Mouse (Mus musculus) C2C12 (cell line): ENCODE results near the gene Palm2. TPM values are rescaled to one million over a fixed set of nuclear protein-coding genes. Genes with fewer than 3 reads are reported as not detected.

Experiments
- H3K27me3 ChIP-seq: one replicate; pipeline ENCODE4 v1.6.1; 2011; ENCODE audit not compliant: control insufficient read depth, insufficient read depth, insufficient read length
- H3K36me3 ChIP-seq: one replicate; pipeline ENCODE4 v1.6.1; 2011; ENCODE audit not compliant: control insufficient read depth, insufficient read depth
- H3K4me3 ChIP-seq: one replicate; pipeline ENCODE4 v1.5.1; 2011; ENCODE audit warnings: mild to moderate bottlenecking, control low read depth; ENCODE audit not compliant: poor library complexity, insufficient read depth, severe bottlenecking
- H3K79me2 ChIP-seq: one replicate; pipeline ENCODE4 v1.6.1; 2011; ENCODE audit not compliant: control insufficient read depth, insufficient read depth
- H3K79me3 ChIP-seq: one replicate; pipeline ENCODE4 v1.6.1; 2011; ENCODE audit warnings: low read depth, control low read depth
- H3ac ChIP-seq: one replicate; pipeline ENCODE3; 2011; ENCODE audit warnings: low read depth; ENCODE audit not compliant: control insufficient read depth, insufficient read length
- CEBPB ChIP-seq: IDR thresholded peaks from one replicate; pipeline ENCODE4 v1.6.1; 2011; ENCODE audit warnings: low read depth, mild to moderate bottlenecking, control low read depth, moderate library complexity
- CTCF ChIP-seq: IDR thresholded peaks from one replicate; pipeline ENCODE4 v1.5.1; 2011; ENCODE audit not compliant: control insufficient read depth, insufficient read depth, insufficient read length
- FOSL1 ChIP-seq: IDR thresholded peaks from one replicate; pipeline ENCODE4 v1.8.0; 2011; ENCODE audit warnings: mild to moderate bottlenecking, low read length; ENCODE audit not compliant: poor library complexity, insufficient read depth, severe bottlenecking
- MAX ChIP-seq: IDR thresholded peaks from one replicate; pipeline ENCODE4 v1.6.1; 2011; ENCODE audit warnings: mild to moderate bottlenecking, control low read depth
- MYOD1 ChIP-seq: IDR thresholded peaks from one replicate; pipeline ENCODE4 v1.6.1; 2011; ENCODE audit warnings: low read depth; ENCODE audit not compliant: control insufficient read depth, insufficient read length
- MYOG ChIP-seq: IDR thresholded peaks from one replicate; pipeline ENCODE4 v1.6.1; 2011; ENCODE audit not compliant: control insufficient read depth, insufficient read length; ENCODE audit errors: extremely low read depth
- USF1 ChIP-seq: IDR thresholded peaks from one replicate; pipeline ENCODE4 v1.6.1; 2011; ENCODE audit warnings: low read depth, mild to moderate bottlenecking, control low read depth, moderate library complexity
- polyA plus RNA-seq: library from polyadenylated mRNA; unstranded; fragments of >200 nt; fragmentation: generic; extraction: Trizol; gene quantifications from one replicate; pipeline ENCODE4 v1.2.1, GENCODE M21; 2012; ENCODE audit warnings: missing spikeins

The Palm2 gene
- polyA plus RNA-seq, 1 experiment: 6.7 TPM

DNA sequence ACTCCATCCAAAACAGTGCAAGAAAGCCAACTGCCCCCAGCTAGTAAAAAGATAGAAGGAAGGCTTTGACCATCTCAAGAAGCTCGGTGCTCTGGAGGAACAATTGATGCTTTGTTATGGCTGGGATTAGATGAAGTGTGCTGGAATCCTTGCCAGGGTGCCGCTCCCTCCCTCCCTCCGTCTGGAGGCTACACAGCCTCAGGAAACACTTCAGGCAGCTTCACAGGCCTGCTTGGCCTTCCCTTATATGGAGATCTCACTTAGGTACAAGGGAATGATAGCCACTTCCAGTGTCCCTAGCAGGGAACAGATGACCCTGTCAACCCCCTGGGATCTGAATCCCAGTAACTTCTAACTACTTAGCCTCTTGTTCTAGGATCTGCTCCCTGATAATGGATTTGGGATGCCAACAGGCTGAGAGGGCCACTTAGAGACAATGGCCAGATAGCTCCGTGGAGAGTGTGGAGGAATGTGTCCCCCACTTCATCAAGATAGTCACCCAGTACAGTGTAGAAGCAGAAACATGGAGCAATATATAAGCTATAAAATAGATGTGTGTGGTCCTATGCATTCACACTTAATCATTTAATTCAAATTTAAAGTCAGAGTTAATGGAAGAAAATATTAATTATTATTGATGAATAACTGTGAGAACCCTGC, 104.1 kb downstream of the Palm2 start:
- no peak for TF ChIP-seq FOSL1
- no peak for TF ChIP-seq MYOG
- TF ChIP-seq CTCF: no peak
- TF ChIP-seq MAX: no peak
- no peak for TF ChIP-seq MYOD1
- TF ChIP-seq USF1: no peak
- TF ChIP-seq CEBPB: no peak
- Histone ChIP-seq H3K27me3 (no peaks in the 10 kb centered on the region), H3K4me3 (no peak overlapping the region), H3K79me3 (no peaks in the 10 kb centered on the region), H3ac (no peak overlapping the region), H3K79me2 (no peaks in the 10 kb centered on the region), H3K36me3 (no peaks in the 10 kb centered on the region)

DNA sequence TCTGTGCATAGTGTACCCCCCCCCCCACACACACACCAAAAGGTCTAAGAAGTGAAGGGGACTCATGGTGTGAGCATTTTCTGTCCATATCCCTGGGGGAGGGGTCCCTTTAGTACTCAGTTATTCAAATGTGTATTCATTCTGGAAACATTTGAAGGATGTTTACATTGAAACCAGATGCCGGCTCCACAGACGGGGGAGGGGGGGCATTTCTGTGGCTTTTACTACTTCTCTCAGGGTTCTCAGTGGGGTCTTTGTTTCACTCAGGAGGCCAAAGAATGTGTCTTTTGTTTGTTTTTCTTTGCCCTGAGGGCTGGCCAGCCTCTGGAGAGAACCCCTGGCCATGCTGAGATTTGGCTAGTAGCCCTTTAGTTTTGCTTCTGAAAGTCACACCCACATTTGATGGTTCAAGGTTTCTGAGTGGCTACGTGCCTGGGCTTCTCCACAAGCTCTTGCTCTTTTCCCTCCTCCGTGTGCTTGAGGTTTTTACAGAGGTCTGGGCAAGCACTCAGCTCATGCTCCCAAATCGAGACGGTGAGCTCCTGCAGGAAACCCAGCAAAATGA, 109.7 kb downstream of the Palm2 start:
- H3K79me2 ChIP-seq: no peaks in the 10 kb centered on the region
- no peaks in the 10 kb centered on the region for H3K36me3 ChIP-seq
- no peak overlapping the region for H3K4me3 ChIP-seq
- H3K27me3 ChIP-seq: no peaks in the 10 kb centered on the region
- H3ac ChIP-seq: peak overlapping the region; percentile 24
- peak; percentile 93 for TF ChIP-seq MAX
- no peak for TF ChIP-seq FOSL1
- no peaks in the 10 kb centered on the region for H3K79me3 ChIP-seq

DNA sequence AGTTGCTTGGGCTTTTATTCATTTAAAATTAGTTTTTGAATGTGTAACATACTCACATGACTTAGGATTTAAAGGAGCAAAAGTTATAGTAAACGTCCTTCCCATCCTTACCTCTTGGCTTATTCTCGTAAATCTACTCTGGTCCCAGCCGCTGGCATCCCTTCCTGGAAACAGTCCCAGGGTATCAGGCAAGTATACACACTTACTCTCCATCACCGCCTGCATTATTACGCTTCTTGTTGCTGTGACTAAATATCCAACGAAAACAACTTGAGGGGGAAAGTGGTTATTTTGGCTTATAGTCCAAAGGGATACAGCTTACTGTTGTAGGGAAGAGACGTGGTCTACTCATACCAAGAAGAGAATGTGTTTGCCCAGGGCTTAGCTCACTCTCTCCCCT, 113.7 kb downstream of the Palm2 start:
- Histone ChIP-seq H3K79me3 (no peaks in the 10 kb centered on the region), H3K36me3 (no peaks in the 10 kb centered on the region), H3ac (no peak overlapping the region), H3K27me3 (no peaks in the 10 kb centered on the region), H3K4me3 (no peak overlapping the region), H3K79me2 (no peaks in the 10 kb centered on the region)
- TF ChIP-seq MAX (no peak), MYOD1 (no peak), USF1 (no peak)

DNA sequence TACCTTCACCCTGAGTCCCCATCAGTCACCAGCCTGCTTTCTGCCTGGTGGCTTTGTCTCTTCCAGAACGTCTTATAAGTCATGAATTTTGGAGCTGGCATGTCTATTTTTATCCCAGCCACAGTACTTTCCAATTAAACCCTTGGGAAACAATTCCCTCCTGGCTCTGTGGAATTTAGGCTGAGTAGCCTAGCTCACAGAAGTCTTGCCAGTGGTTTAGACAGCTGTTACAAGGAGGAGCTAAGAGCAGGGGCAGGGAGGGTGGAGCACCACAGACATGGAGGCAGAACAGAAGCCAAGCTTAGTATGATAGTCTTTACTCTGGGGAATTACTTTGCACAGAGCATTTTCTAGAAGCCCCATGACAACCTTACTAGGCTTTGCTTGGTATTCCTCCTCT, 116.2 kb downstream of the Palm2 start:
- Histone ChIP-seq H3K36me3 (no peaks in the 10 kb centered on the region), H3K27me3 (no peaks in the 10 kb centered on the region)
- TF ChIP-seq CTCF (no peak), MAX (no peak), CEBPB (peak; percentile 14), USF1 (no peak), MYOG (no peak), MYOD1 (peak; percentile 96), FOSL1 (no peak)

DNA sequence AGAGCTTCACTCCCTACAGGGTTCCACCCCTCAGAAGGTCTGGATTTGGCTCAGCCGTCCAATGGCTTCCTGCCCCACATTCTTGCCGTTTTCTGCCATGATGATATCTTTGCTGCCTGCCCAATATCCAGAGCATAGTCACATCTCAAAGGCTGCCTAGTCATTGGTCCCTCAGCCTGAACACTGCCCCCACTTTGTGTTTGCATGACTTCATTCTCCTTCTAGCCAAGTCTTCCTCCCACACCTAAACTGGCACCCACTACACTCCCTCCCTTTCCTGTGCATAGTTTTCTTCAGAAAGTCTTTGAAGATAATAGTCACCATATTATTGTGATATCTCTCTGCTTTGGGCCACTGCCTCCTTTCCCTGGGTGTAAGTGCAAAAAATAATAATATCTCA, 123.1 kb downstream of the Palm2 start:
- Histone ChIP-seq H3K27me3 (no peaks in the 10 kb centered on the region), H3K79me3 (no peaks in the 10 kb centered on the region), H3ac (no peak overlapping the region), H3K36me3 (no peaks in the 10 kb centered on the region), H3K4me3 (no peak overlapping the region), H3K79me2 (no peaks in the 10 kb centered on the region)
- TF ChIP-seq FOSL1 (no peak), MAX (no peak), CEBPB (no peak), MYOG (no peak), CTCF (no peak), MYOD1 (no peak), USF1 (no peak)

More for the DNA sequence above, 116.2 kb downstream of the Palm2 start:
- Histone ChIP-seq H3K4me3 (no peak overlapping the region), H3ac (no peak overlapping the region), H3K79me2 (no peaks in the 10 kb centered on the region), H3K79me3 (no peaks in the 10 kb centered on the region)

DNA sequence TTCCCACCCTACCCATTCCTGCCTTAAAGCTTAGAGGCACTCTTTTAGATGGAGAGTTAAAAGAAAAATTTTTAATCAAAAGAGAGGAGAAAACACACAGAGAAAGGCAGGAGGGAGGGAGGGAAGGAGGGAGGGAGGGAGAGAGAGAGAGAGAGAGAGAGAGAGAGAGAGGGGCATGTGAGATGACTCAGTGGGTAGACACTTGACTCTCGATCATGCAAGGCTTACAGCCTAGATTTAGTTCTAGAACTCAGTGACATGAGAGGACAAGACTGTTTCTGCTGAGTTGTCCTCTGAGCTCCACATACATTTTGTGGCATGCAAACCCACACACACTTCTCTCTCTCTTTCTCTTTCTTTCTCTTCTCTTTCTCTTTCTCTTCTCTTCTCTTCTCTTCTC, 125.4 kb downstream of the Palm2 start:
- TF ChIP-seq MYOG (no peak), MAX (peak; percentile 46), CEBPB (no peak)
- H3ac ChIP-seq: no peak overlapping the region

More for the DNA sequence above, 125.4 kb downstream of the Palm2 start:
- no peaks in the 10 kb centered on the region for H3K27me3 ChIP-seq
- no peak overlapping the region for H3K4me3 ChIP-seq
- no peaks in the 10 kb centered on the region for H3K79me3 ChIP-seq
- H3K79me2 ChIP-seq: no peaks in the 10 kb centered on the region
- no peaks in the 10 kb centered on the region for H3K36me3 ChIP-seq
